Mouse (Mus musculus): ENCODE results near the gene Camp.

DNA sequence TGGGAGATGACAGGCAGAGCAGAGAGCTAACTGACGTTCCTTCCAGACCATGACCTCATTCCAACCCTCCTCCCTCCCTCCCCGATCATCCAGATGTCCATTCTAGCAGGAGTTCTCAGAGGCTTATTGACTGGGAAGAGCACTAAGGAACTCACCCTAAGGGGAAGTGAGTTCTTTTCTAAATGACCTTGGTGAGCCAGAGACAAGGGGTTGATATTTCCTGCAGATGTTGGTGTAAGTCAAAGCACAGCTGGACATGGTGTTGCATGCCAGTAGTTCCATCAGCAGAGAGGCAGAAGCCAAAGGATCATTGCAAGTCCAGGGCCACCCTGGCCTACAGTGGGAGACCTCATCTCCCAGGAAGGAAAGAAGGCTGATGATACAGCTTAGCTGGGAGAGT is 48.6 kb upstream of the Camp start:
- TF ChIP-seq CTCF (IDR thresholded peaks at IDR 0.05; ENCODE audit: control insufficient read depth, insufficient read depth, low read length) (no peak), POLR2A (IDR thresholded peaks at IDR 0.05; ENCODE audit: borderline replicate concordance, control insufficient read depth, low read depth, low read length) (no peak)

Data from bone marrow, adult 2 months (tissue).